Mouse (Mus musculus) cerebellum, adult 2 months (tissue): ENCODE results near the gene Aff3. TPM values are rescaled to one million over a fixed set of nuclear protein-coding genes. Genes with fewer than 3 reads are reported as not detected.

Experiments used
- DNase-seq, 2 experiments: peaks; one replicate each; pipeline ENCODE4 v3.0.0; 2021
- H3K27ac ChIP-seq: fragments of 200-500 bp; 2 replicates; pipeline ENCODE4 v1.5.1; 2012; ENCODE audit warnings: low read length, control low read depth, inconsistent platforms; ENCODE audit not compliant: insufficient read depth
- H3K27me3 ChIP-seq: fragments of 200-500 bp; 2 replicates; pipeline ENCODE4 v1.6.1; 2012; ENCODE audit warnings: inconsistent platforms, mild to moderate bottlenecking, low read length, moderate library complexity; ENCODE audit not compliant: control insufficient read depth, insufficient read depth
- H3K4me1 ChIP-seq: fragments of 200-500 bp; 2 replicates; pipeline ENCODE4 v1.6.1; 2011; ENCODE audit warnings: low read length; ENCODE audit not compliant: control insufficient read depth, insufficient read depth
- H3K4me3 ChIP-seq: fragments of 200-500 bp; replicated peaks from 2 replicates; pipeline ENCODE3; 2011; ENCODE audit warnings: mild to moderate bottlenecking, low read depth, low read length, control low read depth; ENCODE audit not compliant: insufficient read depth
- CTCF ChIP-seq: fragments of 200-500 bp; IDR thresholded peaks from 2 replicates; pipeline ENCODE4 v1.5.1; 2011; ENCODE audit warnings: low read depth, mild to moderate bottlenecking, control low read depth, low read length, moderate library complexity, borderline replicate concordance; ENCODE audit not compliant: insufficient read depth
- POLR2A ChIP-seq: fragments of 200-500 bp; IDR thresholded peaks from 2 replicates; pipeline ENCODE4 v1.6.1; 2011; ENCODE audit warnings: low read length, control low read depth, borderline replicate concordance; ENCODE audit not compliant: insufficient read depth
- whole genome bisulfite sequencing: fragments of 180-500 bp; shearing (Covaris S2); methylation state at CpG from one replicate; pipeline ENCODE4 v1.1.7; 2018; 5-methylcytosine and 5-hydroxymethylcytosine counted together
- polyA plus RNA-seq: library from polyadenylated mRNA; depleted of rRNA; stranded (reverse); fragments of >200 nt; gene quantifications from 2 replicates; pipeline ENCODE4 v1.2.3, GENCODE M21; 2012

Aff3 gene
- polyA plus RNA-seq, 1 experiment, result 19.8 TPM

- TF ChIP-seq POLR2A, result no peak
- TF ChIP-seq CTCF, result no peak
- no peak for DNase-seq
Measured at GRCm38 (mm10) chr1:38642288-38642687, 22.5 kb downstream of the Aff3 start.

GRCm38 (mm10) chr1:38639669-38640068, 25.1 kb downstream of the Aff3 start:
- Histone ChIP-seq H3K27ac (no peak overlapping the region), H3K4me1 (no peaks in the 10 kb centered on the region), H3K27me3 (no peaks in the 10 kb centered on the region), H3K4me3 (no peak overlapping the region)
- WGBS, result 74% methylated on average over 5 of the region's 5 CpGs
- TF ChIP-seq POLR2A, result no peak
- TF ChIP-seq CTCF, result no peak
- no peak for DNase-seq

More at GRCm38 (mm10) chr1:38642288-38642687, 22.5 kb downstream of the Aff3 start:
- no peaks in the 10 kb centered on the region for H3K4me1 ChIP-seq
- no peaks in the 10 kb centered on the region for H3K27me3 ChIP-seq
- H3K4me3 ChIP-seq, result no peak overlapping the region
- H3K27ac ChIP-seq, result no peak overlapping the region
- 64% methylated on average over 4 of the region's 4 CpGs for WGBS

GRCm38 (mm10) chr1:38635596-38635995, 29.2 kb downstream of the Aff3 start:
- TF ChIP-seq CTCF (no peak), POLR2A (no peak)
- DNase-seq, result no peak
- Histone ChIP-seq H3K27ac (no peak overlapping the region), H3K4me1 (no peaks in the 10 kb centered on the region), H3K4me3 (no peak overlapping the region), H3K27me3 (no peaks in the 10 kb centered on the region)
- 85% methylated on average over 7 of the region's 7 CpGs for WGBS

- TF ChIP-seq POLR2A, result no peak
- TF ChIP-seq CTCF, result no peak
- Histone ChIP-seq H3K27ac (no peak overlapping the region), H3K4me1 (no peaks in the 10 kb centered on the region), H3K4me3 (no peak overlapping the region), H3K27me3 (no peaks in the 10 kb centered on the region)
- no peak for DNase-seq
- WGBS, result 96% methylated on average over 7 of the region's 7 CpGs
Measured at GRCm38 (mm10) chr1:38634081-38634480, 30.7 kb downstream of the Aff3 start.

- Histone ChIP-seq H3K27me3 (no peaks in the 10 kb centered on the region), H3K4me1 (no peaks in the 10 kb centered on the region), H3K27ac (no peak overlapping the region), H3K4me3 (no peak overlapping the region)
- 79% methylated on average over 16 of the region's 16 CpGs for WGBS
- TF ChIP-seq POLR2A (no peak), CTCF (no peak)
- DNase-seq, result no peak
Measured at GRCm38 (mm10) chr1:38632461-38633180, 32.1 kb downstream of the Aff3 start.

- Histone ChIP-seq H3K27ac (no peak overlapping the region), H3K4me1 (no peaks in the 10 kb centered on the region), H3K4me3 (no peak overlapping the region), H3K27me3 (no peaks in the 10 kb centered on the region)
- DNase-seq, result no peak
- WGBS, result 59% methylated on average over 7 of the region's 7 CpGs
- TF ChIP-seq CTCF (no peak), POLR2A (no peak)
Measured at GRCm38 (mm10) chr1:38631501-38632279, 33.1 kb downstream of the Aff3 start.

GRCm38 (mm10) chr1:38628901-38629585, 35.7 kb downstream of the Aff3 start:
- Histone ChIP-seq H3K27ac (no peak overlapping the region), H3K27me3 (no peaks in the 10 kb centered on the region), H3K4me3 (no peak overlapping the region), H3K4me1 (no peaks in the 10 kb centered on the region)
- no peak for DNase-seq
- WGBS, result 84% methylated on average over 11 of the region's 11 CpGs
- TF ChIP-seq CTCF, result no peak
- TF ChIP-seq POLR2A, result no peak
